Mouse (Mus musculus) kidney, adult 8-10 months (tissue): ENCODE data around the gene Rps6kl1.
"Not testable (repeated sequence)": the region's sequence is repeated elsewhere in the genome, so short reads cannot be mapped to it uniquely, and the experiment has no call there.

Experiments used
- DNase-seq, 2 experiments: peaks; one replicate each; pipeline ENCODE4 v3.0.0; 2022

Rps6kl1 gene

GRCm38 (mm10) chr12:85175087-85175675 is 24.1 kb upstream of the Rps6kl1 start:
- DNase-seq = no peak

DNA sequence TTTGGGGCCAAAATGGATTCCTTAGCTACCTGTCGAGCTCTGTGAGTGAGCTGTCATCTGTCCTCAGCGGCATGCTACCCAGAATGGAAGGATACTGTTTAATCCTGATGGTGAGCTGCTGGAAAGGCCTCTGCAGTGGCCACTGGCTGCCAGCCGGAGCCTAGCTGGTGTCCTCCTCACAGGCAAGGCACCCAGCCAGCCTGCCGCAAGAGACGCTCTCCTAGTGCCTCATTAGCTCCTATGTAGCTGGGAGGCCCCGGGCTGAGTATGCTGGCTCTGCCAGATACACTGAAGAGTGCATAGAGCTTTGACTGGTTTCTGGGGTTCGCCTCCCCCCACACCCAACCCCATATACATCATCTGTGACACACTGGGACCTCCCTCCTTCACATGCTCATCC is 23.0 kb upstream of the Rps6kl1 start:
- no peak for DNase-seq

GRCm38 (mm10) chr12:85170948-85171307 is 19.9 kb upstream of the Rps6kl1 start:
- no peak for DNase-seq

- DNase-seq = peak; percentile 54 to 56
These were observed 19.4 kb upstream of the Rps6kl1 start for GRCm38 (mm10) chr12:85170284-85170947.

- DNase-seq = no peak
These were observed 18.8 kb upstream of the Rps6kl1 start for GRCm38 (mm10) chr12:85169877-85170276.

DNA sequence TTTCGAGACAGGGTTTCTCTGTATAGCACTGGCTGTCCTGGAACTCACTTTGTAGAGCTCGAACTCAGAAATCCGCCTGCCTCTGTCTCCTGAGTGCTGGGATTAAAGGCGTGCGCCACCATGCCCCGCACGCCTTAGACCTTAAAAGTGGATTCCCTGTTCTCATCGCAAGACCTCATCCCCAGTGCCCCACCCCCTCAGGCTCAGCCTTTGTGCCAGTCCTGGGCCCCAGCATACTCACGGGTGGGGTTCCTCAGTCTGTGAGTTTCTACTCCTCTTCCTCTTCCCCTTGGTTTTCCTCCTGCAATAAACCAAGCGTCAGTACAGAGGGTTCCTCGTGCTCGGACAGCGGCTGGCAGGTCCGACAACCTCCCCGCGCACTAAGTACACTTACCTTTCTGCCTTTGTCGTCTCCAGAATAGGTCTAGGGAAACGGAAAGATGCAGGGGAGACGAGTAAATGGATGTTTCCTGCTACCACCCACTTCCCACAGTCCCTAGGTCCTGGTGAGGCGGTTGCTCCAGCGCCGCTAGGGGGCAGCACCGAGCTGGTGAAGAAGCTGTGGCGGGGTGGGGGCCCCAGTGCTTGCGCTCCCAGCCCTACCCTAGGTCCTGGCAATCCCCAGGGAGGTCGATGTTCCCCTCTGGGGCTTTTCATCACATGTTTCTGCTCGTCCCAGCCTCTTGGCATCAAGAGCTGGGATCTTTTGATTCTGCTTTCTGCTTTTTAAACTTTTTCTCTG is 18.2 kb upstream of the Rps6kl1 start:
- DNase-seq = peak; percentile 38 to 69

GRCm38 (mm10) chr12:85166631-85167030 is 15.6 kb upstream of the Rps6kl1 start:
- DNase-seq = peak; percentile 27 to 30

DNA sequence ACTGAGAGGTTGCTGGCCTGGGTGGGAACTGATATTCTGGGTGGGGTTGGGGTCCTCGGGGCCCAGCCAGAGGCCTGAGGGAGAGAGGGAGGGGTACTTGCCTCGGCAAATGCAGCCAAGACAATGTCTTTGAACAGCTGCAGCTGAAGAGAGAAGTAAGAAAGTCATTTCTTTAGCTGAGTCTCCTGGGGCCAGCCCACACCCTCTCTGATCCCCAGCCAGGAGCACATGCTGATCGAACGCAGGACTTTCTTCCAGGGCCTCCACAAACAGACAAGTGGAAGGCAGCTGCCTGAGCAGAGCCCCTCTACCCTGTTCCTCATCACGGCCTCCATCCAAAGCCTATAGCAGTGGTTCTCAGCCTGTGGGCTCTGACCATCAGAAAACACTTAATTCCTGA is 13.9 kb upstream of the Rps6kl1 start:
- no peak for DNase-seq

DNA sequence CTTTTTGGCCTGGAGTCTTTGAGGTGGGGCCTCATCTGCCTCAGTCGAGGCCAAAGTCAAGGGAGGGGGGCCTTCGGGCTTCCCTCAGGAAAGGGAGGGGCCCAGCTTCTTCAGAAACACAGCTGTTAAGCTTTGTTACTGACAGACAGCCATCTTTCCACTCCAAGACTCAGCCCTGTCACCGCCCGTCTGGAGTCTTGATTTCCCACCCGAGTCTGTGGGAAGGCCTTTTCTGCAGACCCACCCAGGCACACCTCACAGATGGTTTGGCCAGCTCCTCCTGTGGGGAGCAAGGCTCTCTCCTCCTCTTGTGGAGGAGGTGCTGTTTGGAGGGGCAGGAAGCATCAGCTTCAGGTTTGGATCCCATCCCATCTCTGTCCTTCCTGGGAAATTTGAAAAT is 8.5 kb upstream of the Rps6kl1 start:
- no peak for DNase-seq

DNA sequence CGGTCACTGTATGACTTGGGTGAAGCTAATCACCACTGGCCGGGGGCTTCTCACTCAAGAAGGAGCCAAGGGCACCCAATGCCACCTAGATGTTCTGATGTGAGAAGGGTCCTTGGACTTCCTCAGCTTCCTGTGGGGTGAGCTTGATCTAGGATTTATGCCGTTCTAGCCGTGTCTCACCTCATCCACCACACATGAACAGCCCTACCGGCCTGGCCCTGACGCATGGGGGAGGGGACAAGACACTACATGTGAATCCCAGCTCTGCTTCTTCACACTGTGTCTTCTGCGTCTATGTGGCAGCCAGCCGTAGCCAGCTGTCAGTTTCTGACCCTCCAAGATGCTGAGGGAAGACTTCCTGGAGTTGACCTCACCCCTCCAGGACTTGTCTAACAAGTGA is 7.7 kb upstream of the Rps6kl1 start:
- no peak for DNase-seq

DNA sequence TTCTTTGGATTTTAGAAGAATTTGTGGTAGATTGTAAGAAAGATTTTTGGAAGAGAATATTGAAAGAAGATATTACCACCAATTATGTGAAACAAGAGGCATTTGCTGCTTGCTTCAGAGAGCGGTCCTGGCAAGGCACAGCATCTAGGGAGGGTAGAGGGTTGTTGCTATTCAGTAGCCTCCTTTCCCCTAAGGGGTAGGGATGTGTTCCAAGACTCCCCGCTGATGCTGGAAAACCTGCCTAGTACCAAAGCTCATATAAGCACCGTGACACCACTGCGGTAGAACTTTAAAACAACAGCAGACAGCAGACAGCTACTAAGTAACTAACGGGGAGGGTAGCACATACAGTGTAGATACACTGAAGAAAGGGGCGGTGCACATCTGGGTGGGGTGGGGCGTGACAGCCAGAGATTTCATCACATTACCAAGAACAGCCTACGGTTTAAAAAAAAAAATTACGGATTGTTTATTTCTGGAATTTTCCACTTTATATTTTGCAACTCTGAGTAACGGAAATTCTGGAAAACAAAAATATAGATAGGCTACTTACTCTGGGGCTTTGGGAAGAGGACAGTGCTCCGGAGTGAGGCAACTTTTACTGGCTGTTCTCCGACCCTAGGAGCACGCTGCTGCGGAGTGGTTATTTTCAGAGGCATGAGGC is 6.9 kb upstream of the Rps6kl1 start:
- DNase-seq = no peak

- no peak for DNase-seq
These were observed 5.3 kb upstream of the Rps6kl1 start for GRCm38 (mm10) chr12:85156324-85156723.

DNA sequence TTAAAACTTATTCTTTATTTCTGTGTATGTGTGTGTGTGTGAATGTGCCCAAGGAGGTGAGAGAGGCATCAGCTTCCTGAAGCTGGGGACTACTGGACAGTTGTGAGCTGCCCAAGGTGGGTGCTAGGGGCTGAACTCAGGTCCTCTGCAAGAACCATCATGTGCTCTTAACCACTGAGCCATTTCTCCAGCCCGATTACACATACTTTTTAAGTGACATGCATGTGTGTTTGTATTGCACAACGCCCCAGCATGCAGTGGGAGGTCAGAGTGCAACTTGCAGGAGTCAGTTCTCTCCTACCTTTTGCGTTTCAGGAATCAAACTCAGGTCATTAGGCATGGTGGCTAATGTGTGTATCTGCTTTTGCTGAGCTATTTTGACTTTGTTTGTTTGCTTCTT is 1.9 kb upstream of the Rps6kl1 start:
- no peak for DNase-seq

- no peak for DNase-seq
These were observed 603 bp downstream of the Rps6kl1 start for GRCm38 (mm10) chr12:85150321-85151001.

- no peak for DNase-seq
These were observed 4.2 kb downstream of the Rps6kl1 start for GRCm38 (mm10) chr12:85146881-85147280.

- no peak for DNase-seq
These were observed 4.7 kb downstream of the Rps6kl1 start for GRCm38 (mm10) chr12:85146355-85146754.

DNA sequence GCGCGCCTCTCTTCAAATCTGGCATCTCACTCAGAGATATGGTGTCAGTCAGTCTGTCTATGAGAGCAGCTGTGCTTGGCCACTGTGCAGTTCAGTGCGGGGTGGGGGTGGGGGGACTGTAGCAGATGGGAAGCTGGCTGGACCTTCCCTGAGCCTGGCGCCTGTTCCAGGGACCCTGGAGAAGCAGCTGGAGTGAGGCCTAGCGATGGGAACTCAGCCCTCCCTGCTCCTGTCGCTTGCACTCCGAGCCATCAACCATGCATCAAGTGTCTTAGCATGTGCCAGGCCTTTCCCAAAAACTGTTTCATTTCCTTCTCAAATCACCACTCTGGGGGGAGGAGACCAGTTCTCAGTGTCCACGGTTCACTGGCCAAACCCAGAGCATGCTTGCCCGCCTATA is 5.4 kb downstream of the Rps6kl1 start:
- DNase-seq = no peak

- no peak for DNase-seq
These were observed 6.2 kb downstream of the Rps6kl1 start for GRCm38 (mm10) chr12:85144821-85145220.

DNA sequence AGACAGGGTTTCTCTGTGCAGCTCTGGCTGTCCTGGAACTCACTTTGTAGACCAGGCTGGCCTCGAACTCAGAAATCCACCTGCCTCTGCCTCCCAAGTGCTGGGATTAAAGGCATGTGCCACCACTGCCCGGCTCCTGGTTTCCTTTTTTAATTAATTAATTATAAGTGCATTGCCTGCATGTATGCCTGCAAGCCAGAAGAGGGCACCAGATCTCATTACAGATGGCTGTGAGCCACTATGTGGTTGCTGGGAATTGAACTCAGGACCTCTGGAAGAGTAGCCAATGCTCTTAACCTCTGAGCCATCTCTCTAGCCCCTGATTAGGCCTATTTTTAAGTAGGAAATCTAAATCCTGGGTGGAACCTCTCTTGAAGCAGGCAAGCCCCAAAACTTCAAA is 6.8 kb downstream of the Rps6kl1 start:
- not testable (repeated sequence) for DNase-seq

DNA sequence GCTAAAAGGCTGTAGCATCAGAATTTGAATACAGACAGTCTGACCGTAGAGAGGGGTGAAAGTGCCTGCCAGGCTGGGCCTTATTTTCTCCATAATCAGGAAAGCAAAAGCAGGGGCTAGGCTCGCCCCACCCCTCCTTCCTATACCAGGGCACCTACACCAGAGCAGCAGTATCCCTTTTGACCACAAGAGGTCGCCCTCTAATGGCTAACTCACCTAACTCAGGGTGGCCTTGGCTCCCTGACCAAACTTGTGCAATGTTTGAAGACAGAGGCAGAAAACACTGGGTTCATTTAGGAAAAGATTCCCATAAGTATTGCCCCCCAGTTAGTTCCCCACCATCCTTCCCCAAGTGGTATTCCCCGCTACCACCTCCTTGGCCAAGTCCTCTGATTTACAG is 8.3 kb downstream of the Rps6kl1 start:
- DNase-seq = peak; percentile 57 to 87

- no peak for DNase-seq
These were observed 10.0 kb downstream of the Rps6kl1 start for GRCm38 (mm10) chr12:85141096-85141495.

- DNase-seq = no peak
These were observed 10.9 kb downstream of the Rps6kl1 start for GRCm38 (mm10) chr12:85140036-85140701.

DNA sequence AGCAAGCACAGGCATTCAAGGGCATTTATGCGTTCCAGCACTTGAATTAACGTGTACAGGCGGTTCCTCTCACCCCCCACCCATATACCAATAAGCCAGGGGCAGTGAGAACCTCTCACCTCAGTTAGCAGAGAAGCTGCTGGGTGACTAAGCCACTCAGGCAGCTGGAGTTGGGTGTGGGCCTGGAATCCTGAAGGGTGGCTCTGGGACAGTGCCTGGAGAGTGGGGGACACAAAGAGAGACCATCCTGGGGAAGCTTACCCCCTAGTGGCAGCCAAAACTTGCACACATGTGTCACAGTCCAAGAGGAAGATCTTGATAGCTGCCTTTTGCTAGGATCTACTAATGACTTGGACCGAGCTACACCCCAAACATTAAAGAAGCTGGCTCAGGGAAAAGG is 14.4 kb downstream of the Rps6kl1 start:
- DNase-seq = no peak
